Mouse (Mus musculus) embryonic facial prominence, embryonic 14.5 days (tissue): ENCODE data around the gene Nek10. TPM values are rescaled to one million over a fixed set of nuclear protein-coding genes. Genes with fewer than 3 reads are reported as not detected.

Source experiments
- polyA plus RNA-seq: library from polyadenylated mRNA; unstranded; fragments of >200 nt; fragmentation: Nextera tagmentation; extraction: Ambion mirVana; gene quantifications from 2 replicates; pipeline ENCODE4 v1.2.1, GENCODE M21; 2014

Gene Nek10
- polyA plus RNA-seq, 1 experiment from 2014 or later, result 0.58 TPM

Other genes with a start within 250 kb of the Nek10 start
- 10.7 and 13.9 TPM in 2 replicates for gene Slc4a7, start 101.1 kb upstream of the Nek10 start, polyA plus RNA-seq